Mouse (Mus musculus): ENCODE data around the gene Smyd2.

DNA sequence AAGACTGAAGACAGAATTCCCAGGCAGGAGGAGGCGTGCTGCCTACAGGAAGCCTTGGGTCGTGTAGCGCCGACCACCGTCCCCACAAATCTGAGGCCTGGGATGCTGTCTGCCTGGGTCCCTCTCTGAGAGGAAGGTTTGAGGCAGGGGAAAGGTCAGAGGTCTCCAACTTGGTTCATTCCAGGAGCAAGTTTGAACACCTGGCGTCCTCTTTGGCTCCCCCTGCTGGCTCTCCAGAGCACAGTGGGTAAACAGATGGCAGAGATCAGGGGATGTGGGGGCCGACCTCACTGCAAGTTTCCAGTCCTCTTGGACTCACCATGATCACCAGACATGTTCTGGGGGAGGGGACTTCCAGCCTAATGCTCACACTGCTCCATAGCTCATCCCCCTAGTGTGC lies 39.3 kb downstream of the Smyd2 start:
- peak; percentile 81 for TF ChIP-seq CTCF (IDR thresholded peaks at IDR 0.05; ENCODE audit: low read depth, low read length)
- TF ChIP-seq POLR2A (IDR thresholded peaks at IDR 0.05; ENCODE audit: extremely low read depth, insufficient read depth, low read length), result no peak

Measured in liver, adult 2 months (tissue).